Mouse (Mus musculus): Measurements from ENCODE around the gene Cyp17a1.

DNA sequence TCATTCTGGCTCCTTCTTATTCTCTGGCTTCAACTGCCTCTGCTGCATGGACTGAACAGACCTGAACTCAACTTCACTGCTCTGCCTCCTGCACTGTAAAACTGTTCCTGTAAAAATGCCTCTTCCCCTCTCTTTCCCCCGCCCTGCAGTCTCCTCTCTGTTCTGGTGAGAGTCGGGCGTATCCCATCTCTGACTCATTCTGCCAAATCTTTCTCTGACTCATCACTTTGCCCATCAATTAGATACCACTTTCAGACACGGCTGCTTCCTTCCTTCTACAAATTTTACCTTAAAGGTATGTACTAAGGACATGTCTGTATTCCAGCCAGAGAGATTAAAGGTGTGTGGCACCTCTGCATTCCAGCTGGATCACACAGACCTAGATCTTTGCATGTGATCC is 45.2 kb upstream of the Cyp17a1 start:
- no peak for TF ChIP-seq POLR2A (IDR thresholded peaks at IDR 0.05; ENCODE audit: low read depth, low read length)
- no peak for TF ChIP-seq CTCF (IDR thresholded peaks at IDR 0.05; ENCODE audit: extremely low read depth, insufficient read depth, insufficient read length, insufficient replicate concordance)
